Mouse (Mus musculus) cerebellum, postnatal 4 days (tissue): ENCODE measurements around the gene Kif6.

Source experiments
- DNase-seq, 2 experiments: peaks; one replicate each; pipeline ENCODE4 v3.0.0; 2022; ENCODE audit warnings: low spot score in 2 of 2, mixed read lengths in 1 of 2

Gene Kif6

GRCm38 (mm10) chr17:49614577-49615235, at the start of gene Kif6:
Gene Kif6 (plus strand): TSS chr17:49615136.
- DNase-seq = peak; percentile 68 to 75

GRCm38 (mm10) chr17:49568717-49569116, 46.2 kb upstream of the Kif6 start:
- no peak for DNase-seq

- no peak for DNase-seq
Observed at GRCm38 (mm10) chr17:49577321-49577720, 37.6 kb upstream of the Kif6 start.

GRCm38 (mm10) chr17:49582471-49582870, 32.5 kb upstream of the Kif6 start:
- DNase-seq = no peak

- no peak for DNase-seq
Observed at GRCm38 (mm10) chr17:49590051-49590450, 24.9 kb upstream of the Kif6 start.

- no peak for DNase-seq
Observed at GRCm38 (mm10) chr17:49605397-49605796, 9.5 kb upstream of the Kif6 start.

GRCm38 (mm10) chr17:49607351-49608027, 7.4 kb upstream of the Kif6 start:
- no peak for DNase-seq

GRCm38 (mm10) chr17:49610296-49610695, 4.6 kb upstream of the Kif6 start:
- no peak for DNase-seq

- DNase-seq = no peak
Observed at GRCm38 (mm10) chr17:49615241-49615651, 310 bp downstream of the Kif6 start.

GRCm38 (mm10) chr17:49624572-49624971, 9.6 kb downstream of the Kif6 start:
- no peak for DNase-seq

GRCm38 (mm10) chr17:49627011-49627794, 12.3 kb downstream of the Kif6 start:
- no peak for DNase-seq

- no peak for DNase-seq
Observed at GRCm38 (mm10) chr17:49628875-49629274, 13.9 kb downstream of the Kif6 start.

- DNase-seq = no peak
Observed at GRCm38 (mm10) chr17:49633041-49633440, 18.1 kb downstream of the Kif6 start.

GRCm38 (mm10) chr17:49641903-49642302, 27.0 kb downstream of the Kif6 start:
- DNase-seq = no peak

- no peak for DNase-seq
Observed at GRCm38 (mm10) chr17:49642336-49642735, 27.4 kb downstream of the Kif6 start.

GRCm38 (mm10) chr17:49642889-49643490, 28.1 kb downstream of the Kif6 start:
- DNase-seq = peak in 1 of 2 experiments; percentile 9

- DNase-seq = no peak
Observed at GRCm38 (mm10) chr17:49646267-49646666, 31.3 kb downstream of the Kif6 start.

- DNase-seq = no peak
Observed at GRCm38 (mm10) chr17:49648970-49649369, 34.0 kb downstream of the Kif6 start.

- DNase-seq = no peak
Observed at GRCm38 (mm10) chr17:49649394-49649793, 34.5 kb downstream of the Kif6 start.

- DNase-seq = no peak
Observed at GRCm38 (mm10) chr17:49650366-49650765, 35.4 kb downstream of the Kif6 start.

- no peak for DNase-seq
Observed at GRCm38 (mm10) chr17:49652357-49652756, 37.4 kb downstream of the Kif6 start.

GRCm38 (mm10) chr17:49652800-49653199, 37.9 kb downstream of the Kif6 start:
- DNase-seq = no peak
